ENCODE assay signal across 10 mouse cellular contexts in the genomic region with DNA sequence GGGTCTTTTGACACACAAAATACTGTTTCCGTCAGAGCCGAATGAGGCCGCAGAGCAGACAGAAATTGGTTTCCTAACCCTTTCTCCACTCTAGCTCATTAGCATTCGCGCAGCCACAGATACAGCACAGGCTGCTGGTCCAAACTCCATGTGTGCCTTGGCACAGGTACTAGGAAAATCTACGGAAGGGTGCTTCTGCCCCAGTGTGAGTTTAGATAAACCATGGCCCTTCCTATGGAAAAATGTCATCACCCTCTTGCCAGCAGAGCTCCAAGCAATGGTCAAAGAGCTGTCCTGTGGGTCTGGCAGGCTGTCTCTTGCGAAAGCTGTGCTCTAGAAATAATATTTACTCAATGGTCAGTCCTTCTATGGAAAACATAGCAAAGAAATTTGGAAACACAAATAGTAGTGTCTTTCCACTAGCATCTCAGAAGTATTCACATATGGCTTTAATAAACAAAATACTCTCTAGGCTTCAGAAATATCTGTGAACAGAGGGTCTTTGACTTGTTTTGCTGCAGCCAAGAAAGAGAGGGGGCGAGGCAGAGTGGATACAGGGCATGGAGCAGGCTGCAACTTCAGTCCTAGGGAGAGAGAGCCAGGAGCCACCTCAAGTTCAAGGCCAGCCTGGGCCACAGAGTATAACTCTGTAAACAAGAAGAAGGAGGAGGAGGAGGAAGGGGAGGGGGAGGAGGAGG. TPM values are rescaled to one million over a fixed set of nuclear protein-coding genes. Genes with fewer than 3 reads are reported as not detected.
DNase-seq lines count a peak whose midpoint lies in the region; ATAC-seq lines count a peak whose summit lies in the region.
"Had no signal": no experiment of that assay in that cellular context is flagged by ENCODE, and none has a peak within 500 bp of the region (broad histone marks: within the 10 kb centered on the region; RNA-seq: fewer than 3 reads in every experiment).

No protein-coding gene starts in this region.

- H3K9me3 ChIP-seq in embryonic facial prominence, embryonic 13.5 days = no peaks in the 10 kb centered on the region
- no peaks in the 10 kb centered on the region for H3K9me3 ChIP-seq in intestine, embryonic 16.5 days (ENCODE audit: control insufficient read depth, low read length)
- no peaks in the 10 kb centered on the region for H3K9me3 ChIP-seq in liver, embryonic 16.5 days (replicated peaks; ENCODE audit: control insufficient read depth, low read length)

- DNase-seq in left cerebral cortex, postnatal 4 days = peak; percentile 51
- DNase-seq in left cerebral cortex, postnatal 25 days (ENCODE audit: low spot score in 2 of 2) = no peak
- DNase-seq in embryo, embryonic 10.5 days (ENCODE audit: low spot score) = no peak
- no peak for DNase-seq in urinary bladder, postnatal 25 days (ENCODE audit: low spot score)
- no peak for DNase-seq in left cerebral cortex, adult 9 months (ENCODE audit: low spot score in 2 of 2)
- DNase-seq: layer of hippocampus, adult 9-11 months had no signal

- peak overlapping the region; percentile 85 for H3K27ac ChIP-seq in embryonic facial prominence, embryonic 13.5 days
- peak overlapping the region; percentile 80 for H3K27ac ChIP-seq in intestine, embryonic 16.5 days (ENCODE audit: low read length)
- peak overlapping the region; percentile 82 for H3K27ac ChIP-seq in liver, embryonic 16.5 days (ENCODE audit: low read length)

- no peaks in the 10 kb centered on the region for H3K36me3 ChIP-seq in embryonic facial prominence, embryonic 13.5 days
- H3K36me3 ChIP-seq in intestine, embryonic 16.5 days (ENCODE audit: control insufficient read depth, insufficient read depth, low read length) = no peaks in the 10 kb centered on the region
- H3K36me3 ChIP-seq in liver, embryonic 16.5 days (ENCODE audit: control insufficient read depth, insufficient read depth) = no peaks in the 10 kb centered on the region

- 58% methylated on average over 8 of the region's 8 CpGs for WGBS in embryonic facial prominence, embryonic 13.5 days
- 56% methylated on average over 8 of the region's 8 CpGs for WGBS in intestine, embryonic 16.5 days
- whole genome bisulfite sequencing in liver, embryonic 16.5 days (ENCODE audit: insufficient replicate concordance) = 54% methylated on average over 8 of the region's 8 CpGs

- H3K4me3 ChIP-seq in embryonic facial prominence, embryonic 13.5 days = no peak overlapping the region
- H3K4me3 ChIP-seq in intestine, embryonic 16.5 days (ENCODE audit: low read length) = no peak overlapping the region
- no peak overlapping the region for H3K4me3 ChIP-seq in liver, embryonic 16.5 days (ENCODE audit: low read depth, low read length)

- H3K9ac ChIP-seq in embryonic facial prominence, embryonic 13.5 days = no peak overlapping the region
- no peak overlapping the region for H3K9ac ChIP-seq in intestine, embryonic 16.5 days (ENCODE audit: low read depth, low read length)
- H3K9ac ChIP-seq in liver, embryonic 16.5 days (ENCODE audit: low read depth, low read length) = no peak overlapping the region

- no peak for ATAC-seq in embryonic facial prominence, embryonic 13.5 days (ENCODE audit: insufficient number of reproducible peaks, insufficient read depth, low FRiP score, low TSS enrichment, low read depth)
- peak; percentile 58 for ATAC-seq in intestine, embryonic 16.5 days
- peak; percentile 72 for ATAC-seq in liver, embryonic 16.5 days (ENCODE audit: low read depth)

- intact Hi-C loops in left cerebral cortex, postnatal 4 days (cut with DNase I) = no loop called here
- intact Hi-C loops in left cerebral cortex, postnatal 25 days (cut with DNase I) = loop anchor here (5.0 kb wide), 2 partner anchors 50 to 175 kb away; partner anchors contain the start of gene Cog2

- no peak overlapping the region for H3K4me2 ChIP-seq in embryonic facial prominence, embryonic 13.5 days
- no peak overlapping the region for H3K4me2 ChIP-seq in intestine, embryonic 16.5 days (ENCODE audit: low read depth, low read length)
- no peak overlapping the region for H3K4me2 ChIP-seq in liver, embryonic 16.5 days (ENCODE audit: low read depth, low read length)

- no peaks in the 10 kb centered on the region for H3K27me3 ChIP-seq in embryonic facial prominence, embryonic 13.5 days
- no peaks in the 10 kb centered on the region for H3K27me3 ChIP-seq in intestine, embryonic 16.5 days (replicated peaks; ENCODE audit: control insufficient read depth, insufficient read depth, low read length)
- no peaks in the 10 kb centered on the region for H3K27me3 ChIP-seq in liver, embryonic 16.5 days (ENCODE audit: control insufficient read depth, insufficient read depth, low read depth, low read length)

- H3K4me1 ChIP-seq in embryonic facial prominence, embryonic 13.5 days = peaks cover 24% of the 10 kb centered on the region
- H3K4me1 ChIP-seq in intestine, embryonic 16.5 days (ENCODE audit: control insufficient read depth, insufficient read depth, low read length) = peaks cover 23% of the 10 kb centered on the region
- peaks cover 6% of the 10 kb centered on the region for H3K4me1 ChIP-seq in liver, embryonic 16.5 days (ENCODE audit: control insufficient read depth, low read depth, low read length)

RNA-seq across cellular contexts. Expression of gene Agt, which starts 2.4 kb away (rescaled TPM):
- total RNA-seq in left cerebral cortex, postnatal 4 days (2021) = 1 to 10 TPM; 3.0 to 9.0 TPM
- total RNA-seq in left cerebral cortex, postnatal 25 days (2021) = 10 to 100 TPM; 21.5 to 23.9 TPM
- polyA plus RNA-seq in embryonic facial prominence, embryonic 13.5 days (2015; fragmentation: Nextera tagmentation; extraction: Ambion mirVana) = 0.28 and 1.9 TPM in 2 replicates
- polyA plus RNA-seq in intestine, embryonic 16.5 days (2015; fragmentation: Nextera tagmentation; extraction: Ambion mirVana) = 5.9 and 8.4 TPM in 2 replicates
- polyA plus RNA-seq in liver, embryonic 16.5 days (2015; fragmentation: Nextera tagmentation; extraction: Ambion mirVana) = 258 and 290 TPM in 2 replicates
- total RNA-seq: monocyte, adult 5-6 weeks had no signal

RNA-seq across cellular contexts. Expression of gene Capn9, which starts 4.0 kb away (rescaled TPM):
- total RNA-seq in left cerebral cortex, postnatal 4 days (2021) = under 1 TPM in 1 of 2 experiments, not detected in 1; 0.32 TPM
- total RNA-seq in left cerebral cortex, postnatal 25 days (2021) = under 1 TPM in 1 of 2 experiments, not detected in 1; 0.21 TPM
- polyA plus RNA-seq in embryonic facial prominence, embryonic 13.5 days (2015; fragmentation: Nextera tagmentation; extraction: Ambion mirVana) = 0.08 TPM in 1 of 2 replicates, not detected in the other
- 2.3 and 2.9 TPM in 2 replicates for polyA plus RNA-seq in intestine, embryonic 16.5 days (2015; fragmentation: Nextera tagmentation; extraction: Ambion mirVana)
- polyA plus RNA-seq in liver, embryonic 16.5 days (2015; fragmentation: Nextera tagmentation; extraction: Ambion mirVana) = 0.08 TPM in 1 of 2 replicates, not detected in the other
- total RNA-seq: monocyte, adult 5-6 weeks had no signal

RNA-seq across cellular contexts. Expression of gene Cog2, which starts 51.3 kb away (rescaled TPM):
- total RNA-seq in left cerebral cortex, postnatal 4 days (2021) = 10 to 100 TPM; 37.2 to 38.6 TPM
- 10 to 100 TPM; 37.0 to 39.3 TPM for total RNA-seq in left cerebral cortex, postnatal 25 days (2021)
- 39.7 and 39.9 TPM in 2 replicates for polyA plus RNA-seq in embryonic facial prominence, embryonic 13.5 days (2015; fragmentation: Nextera tagmentation; extraction: Ambion mirVana)
- polyA plus RNA-seq in intestine, embryonic 16.5 days (2015; fragmentation: Nextera tagmentation; extraction: Ambion mirVana) = 35.5 and 37.6 TPM in 2 replicates
- 15.8 and 17.3 TPM in 2 replicates for polyA plus RNA-seq in liver, embryonic 16.5 days (2015; fragmentation: Nextera tagmentation; extraction: Ambion mirVana)

Comparison
In these comparisons a context has a peak if more than half of its experiments do, and no peak if none do; other contexts are left out.
1. RNA of gene Agt, which starts 2.4 kb away (polyA plus RNA-seq): 258 to 290 TPM in liver, embryonic 16.5 days; 5.9 to 8.4 TPM in intestine, embryonic 16.5 days and 0.28 to 1.9 TPM in embryonic facial prominence, embryonic 13.5 days; every median in the first group is over 10 times any median in the second.
2. Peak in every context shown above with its lines, with median percentiles within 50 percentile points of each other: H3K27ac ChIP-seq.